Mouse (Mus musculus): Measurements from ENCODE around the gene Kif24.

DNA sequence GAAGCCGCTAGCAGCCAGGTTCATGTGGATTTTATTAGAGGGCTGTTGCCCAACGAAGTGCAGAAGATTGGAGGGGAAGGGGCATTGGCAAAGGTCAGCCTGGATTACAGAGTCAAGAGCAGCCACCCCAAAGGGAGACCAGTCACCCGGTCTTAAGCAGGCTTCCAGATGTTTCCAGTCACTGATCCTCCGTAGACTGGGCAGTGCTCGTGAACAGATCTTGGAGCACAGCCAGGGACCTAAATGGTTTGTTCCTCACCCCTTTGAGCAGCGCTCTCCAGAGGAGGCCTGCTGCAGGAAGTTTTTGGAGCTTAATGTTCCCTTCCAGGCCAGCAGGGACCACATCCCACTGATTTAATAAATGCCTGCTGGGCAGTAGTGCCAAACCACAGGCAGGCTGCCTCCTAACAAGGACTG, 16.9 kb upstream of the Kif24 start:
- TF ChIP-seq POLR2A (IDR thresholded peaks at IDR 0.05; ENCODE audit: extremely low read depth, insufficient read depth, low read length): no peak
- TF ChIP-seq CTCF (IDR thresholded peaks at IDR 0.05; ENCODE audit: low read depth, low read length): no peak

All from liver, adult 2 months (tissue).